Mouse (Mus musculus) thymus, adult 18-20 months (tissue): ENCODE measurements around the gene Cmtm7.

Experiments used
- DNase-seq, 2 experiments: peaks; one replicate each; pipeline ENCODE4 v3.0.0; 2022; ENCODE audit warnings: mixed read lengths in 2 of 2

Cmtm7 gene

DNA sequence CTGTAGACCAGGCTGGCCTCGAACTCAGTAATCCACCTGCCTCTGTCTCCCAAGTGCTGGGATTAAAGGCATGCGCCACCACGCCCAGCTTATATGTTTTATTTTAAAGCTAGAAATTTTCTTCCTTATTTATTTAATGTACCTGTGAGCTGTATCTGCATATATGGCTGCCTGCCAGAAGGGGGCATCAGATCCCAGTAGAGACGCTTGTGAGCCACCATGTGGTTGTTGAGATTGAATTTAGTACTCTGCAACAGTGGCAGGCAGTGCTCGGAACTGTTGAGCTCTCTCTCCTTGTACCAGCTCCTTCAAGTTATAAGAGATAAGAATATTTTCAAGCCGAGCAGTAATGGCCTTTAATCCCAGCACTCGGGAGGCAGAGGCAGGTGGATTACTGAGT, 71.3 kb downstream of the Cmtm7 start:
- no peak for DNase-seq

DNA sequence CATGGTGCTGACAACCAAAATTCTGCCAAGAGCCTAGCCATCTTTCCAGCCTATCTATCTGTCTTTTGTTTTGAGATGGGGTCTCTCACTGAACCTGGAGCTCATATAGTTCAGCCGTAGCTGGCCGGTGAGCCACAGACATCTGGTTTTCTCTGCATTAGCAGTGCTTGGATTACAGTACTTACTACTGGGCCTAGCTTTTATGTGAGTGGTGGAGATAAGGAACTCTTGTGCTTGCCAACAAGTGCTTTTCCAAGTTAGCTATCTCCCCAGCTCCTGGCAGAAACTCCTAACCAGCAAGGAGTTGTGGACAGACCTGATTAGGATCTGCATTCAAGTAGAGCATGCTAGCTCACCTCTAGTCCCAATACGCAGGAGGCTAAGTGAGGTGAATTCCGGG, 73.9 kb downstream of the Cmtm7 start:
- DNase-seq = no peak
